Mouse (Mus musculus) testis, postnatal 10 days (tissue): ENCODE results near the gene Rnf126.

Experiments
- DNase-seq: peaks from one replicate; pipeline ENCODE4 v3.0.0; 2021; ENCODE audit warnings: low spot score

The Rnf126 gene

DNA sequence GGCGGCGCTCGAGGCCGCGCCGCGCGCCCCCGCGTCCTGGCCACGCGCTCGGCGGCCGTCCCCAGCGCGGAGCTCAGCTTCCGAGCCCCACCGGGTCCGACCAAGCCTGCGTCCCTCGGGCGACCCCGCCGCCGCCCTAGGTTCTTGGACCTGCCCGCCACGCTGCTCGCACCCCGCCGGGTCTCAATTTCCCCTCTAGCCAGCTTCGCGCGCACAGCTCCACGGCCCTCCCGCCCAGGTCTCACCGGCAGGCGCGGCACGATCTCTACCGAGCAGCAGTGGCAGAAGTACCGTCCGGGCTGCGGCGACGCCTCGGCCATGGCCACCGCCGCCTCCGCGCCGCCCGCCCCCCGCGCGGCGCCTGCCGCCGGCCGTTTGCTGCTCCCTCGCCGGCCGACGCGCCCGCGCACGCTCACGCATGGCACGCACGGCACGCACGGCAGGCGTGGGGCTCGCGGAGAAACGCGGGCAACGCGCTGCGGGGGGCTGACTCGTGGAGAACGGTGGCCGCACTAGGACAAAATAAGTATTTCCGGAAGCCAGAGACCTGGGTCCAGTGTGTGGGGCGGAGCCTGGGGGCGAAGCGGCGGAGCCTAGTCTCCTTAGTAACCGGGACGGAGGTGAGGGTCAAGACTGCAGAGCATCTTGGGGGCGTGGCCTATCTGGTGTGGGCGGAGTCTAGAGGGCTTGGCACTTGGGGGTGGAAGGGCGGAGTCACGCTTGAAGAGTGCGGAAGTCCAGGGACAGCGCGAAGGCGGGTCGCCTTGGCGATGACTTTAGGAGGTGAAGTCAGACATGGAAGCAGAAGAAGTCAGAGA is at the start of gene Rnf126:
Rnf126 (minus strand) TSS at position 445 of the 818 bp plus-strand sequence.
- peak; percentile 100 for DNase-seq

DNA sequence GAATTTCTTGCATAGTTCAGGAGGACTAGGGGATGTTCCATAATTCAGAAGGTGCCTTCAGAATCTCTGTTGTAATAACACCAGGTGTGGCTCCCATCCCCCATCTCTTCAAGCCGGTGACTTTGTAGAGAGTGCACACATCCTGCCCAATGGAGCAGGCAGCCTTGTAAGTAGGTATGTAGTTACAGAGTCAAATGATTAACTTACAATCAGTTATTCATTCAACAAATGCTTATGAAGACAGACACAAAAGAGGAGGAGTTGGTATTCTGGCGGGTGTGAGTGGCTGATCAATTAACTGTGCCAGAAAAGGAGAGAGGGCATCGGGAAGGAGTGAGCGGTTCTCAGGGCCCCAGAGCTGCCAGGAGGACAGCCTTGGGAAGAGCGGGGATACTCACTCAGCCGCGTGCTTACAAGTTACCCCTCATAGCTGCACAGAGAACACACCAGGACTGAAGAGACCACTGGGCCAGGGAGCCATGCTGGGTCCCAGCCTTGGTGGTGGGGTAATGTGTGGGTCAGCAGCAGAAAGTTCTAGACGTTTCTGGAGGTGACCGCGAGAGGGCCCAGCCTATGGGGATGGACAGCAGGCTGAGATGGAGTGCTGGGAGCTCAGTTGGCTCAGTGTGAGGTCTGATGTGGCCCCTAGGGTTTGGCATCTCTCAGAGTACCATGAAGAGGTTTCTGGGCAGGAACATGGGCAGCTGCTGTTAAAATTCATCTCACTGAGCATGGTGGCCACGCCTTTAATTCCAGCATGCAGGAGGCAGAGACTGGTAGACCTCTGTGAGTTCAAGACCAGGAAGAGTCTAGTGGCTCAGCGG is 49.1 kb upstream of the Rnf126 start:
- no peak for DNase-seq

DNA sequence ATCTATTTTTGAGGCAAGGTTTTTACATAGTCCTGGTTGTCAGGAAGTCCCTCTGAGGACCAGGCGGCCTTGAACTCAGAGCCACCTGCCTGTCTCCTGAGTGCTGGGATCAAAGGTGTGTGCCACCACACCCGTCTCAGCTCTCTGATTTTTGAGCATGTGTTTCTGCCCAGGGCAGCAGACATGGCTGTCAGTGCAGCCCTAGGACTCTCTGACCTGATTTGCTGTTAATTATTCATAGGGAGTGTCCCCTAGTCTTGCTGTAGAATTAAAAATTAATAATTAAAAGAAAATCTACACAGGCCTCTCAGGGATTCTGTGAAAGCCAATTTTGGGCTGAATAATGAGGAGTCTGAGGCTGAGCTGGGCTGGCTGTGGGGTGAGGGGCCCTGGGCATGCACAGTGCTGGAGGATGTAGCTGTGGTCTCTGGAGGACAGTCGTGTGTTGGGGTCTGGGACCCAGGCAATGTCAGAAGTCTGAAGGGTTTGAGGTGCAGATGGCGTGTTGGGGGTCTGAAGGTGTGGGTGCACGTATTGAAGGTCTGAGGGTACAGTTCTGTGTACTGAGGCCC is 47.6 kb upstream of the Rnf126 start:
- no peak for DNase-seq

DNA sequence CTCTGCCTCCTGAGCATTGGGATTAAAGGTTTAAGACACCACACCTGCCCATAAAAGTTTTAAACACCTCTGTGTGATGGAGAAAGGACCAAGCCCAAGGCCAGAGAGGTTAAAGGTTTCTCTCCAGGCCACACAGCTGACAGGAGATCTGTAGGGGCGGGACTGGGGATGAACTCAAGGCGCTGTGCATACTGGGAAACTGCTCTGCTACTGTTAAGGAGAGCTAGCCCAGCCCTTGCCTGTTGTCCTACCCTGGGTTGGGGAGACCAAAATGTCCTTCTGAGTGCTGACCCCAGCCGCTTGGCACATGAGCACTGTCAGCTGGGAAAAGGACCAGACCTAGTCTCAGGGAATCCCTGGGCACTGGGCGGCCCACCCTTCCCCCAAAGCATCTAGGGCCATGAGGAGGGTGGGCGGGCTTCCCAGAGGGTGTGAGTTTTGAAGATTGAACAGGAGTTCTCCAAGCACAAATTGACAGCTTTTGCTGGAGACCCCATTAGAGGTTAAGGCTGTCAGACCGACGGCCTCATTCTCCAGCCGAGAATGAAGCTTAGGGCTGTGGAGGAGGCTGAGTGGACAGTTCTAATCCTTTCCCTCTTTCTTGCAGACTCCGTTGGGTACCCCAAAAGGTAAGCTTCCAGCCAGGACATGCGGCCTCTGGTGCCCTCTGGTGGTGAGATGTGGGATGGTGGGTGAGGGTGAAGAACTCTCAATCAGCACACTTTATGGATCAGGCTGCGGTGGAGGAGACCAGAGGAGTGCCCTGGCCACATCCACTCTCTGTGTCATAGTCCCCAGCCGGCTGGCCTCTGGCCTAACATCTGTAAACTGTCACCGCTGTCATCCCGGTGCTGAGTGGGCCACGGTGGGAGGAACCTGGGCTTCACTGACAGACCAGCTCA is 45.2 kb upstream of the Rnf126 start:
- peak; percentile 93 for DNase-seq

DNA sequence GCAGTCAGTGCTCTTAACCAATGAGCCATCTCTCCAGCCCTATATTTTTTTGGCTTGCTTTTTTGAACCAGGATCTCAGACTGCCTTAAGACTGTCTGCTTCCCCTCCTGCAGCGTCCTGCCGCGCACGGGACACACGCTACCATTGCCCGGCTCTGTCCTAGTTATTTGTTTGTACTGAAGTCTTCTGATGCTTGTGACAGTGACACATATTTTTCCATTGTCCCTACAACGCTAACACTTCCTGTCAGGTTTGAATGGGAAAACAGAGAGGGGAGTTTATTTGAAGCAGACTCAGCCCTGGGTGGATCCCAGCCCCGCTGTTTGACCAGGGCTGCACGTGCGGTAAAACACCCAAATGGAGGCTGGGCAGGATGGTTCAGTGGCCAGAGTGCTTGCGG is 42.0 kb upstream of the Rnf126 start:
- DNase-seq: no peak

DNA sequence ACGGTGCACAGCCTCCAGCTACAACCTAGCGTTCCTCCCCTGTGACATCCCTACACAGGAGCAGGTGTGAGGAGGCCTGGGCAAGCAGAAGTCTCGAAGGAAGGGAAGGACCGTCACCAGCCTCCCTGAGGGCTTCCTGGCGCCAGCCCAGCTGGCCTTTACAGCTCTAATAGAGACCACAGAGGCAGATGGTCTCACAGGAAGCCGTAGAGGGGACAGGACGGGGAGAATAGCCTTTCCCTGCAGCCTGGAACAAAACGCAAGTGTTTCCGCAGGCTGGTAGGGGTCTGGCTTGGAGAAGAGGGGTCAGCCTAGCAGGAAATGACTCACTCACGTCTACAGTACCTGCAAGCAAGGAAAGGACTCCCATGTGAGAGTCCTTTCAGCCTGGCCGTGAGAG is 41.1 kb upstream of the Rnf126 start:
- DNase-seq: no peak

DNA sequence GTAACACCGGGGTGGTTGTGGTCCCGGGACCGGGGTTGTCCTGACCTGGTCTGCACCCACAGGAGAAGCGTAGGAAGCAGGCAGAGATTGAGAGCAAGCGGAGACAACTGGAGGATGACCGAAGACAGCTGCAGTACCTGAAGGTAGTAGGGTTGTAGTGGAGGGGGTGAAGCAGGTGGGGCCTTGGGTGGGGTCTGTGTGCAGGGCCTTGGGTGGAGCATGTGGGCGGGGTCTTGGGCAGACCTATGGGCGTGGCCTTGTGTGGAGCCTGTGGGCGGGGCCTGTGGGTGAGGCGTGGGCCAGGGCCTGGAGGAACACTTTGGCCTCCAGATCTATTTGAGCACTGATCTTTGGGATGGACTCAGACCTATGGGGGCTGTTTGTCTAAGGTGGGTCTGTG is 40.2 kb upstream of the Rnf126 start:
- no peak for DNase-seq

DNA sequence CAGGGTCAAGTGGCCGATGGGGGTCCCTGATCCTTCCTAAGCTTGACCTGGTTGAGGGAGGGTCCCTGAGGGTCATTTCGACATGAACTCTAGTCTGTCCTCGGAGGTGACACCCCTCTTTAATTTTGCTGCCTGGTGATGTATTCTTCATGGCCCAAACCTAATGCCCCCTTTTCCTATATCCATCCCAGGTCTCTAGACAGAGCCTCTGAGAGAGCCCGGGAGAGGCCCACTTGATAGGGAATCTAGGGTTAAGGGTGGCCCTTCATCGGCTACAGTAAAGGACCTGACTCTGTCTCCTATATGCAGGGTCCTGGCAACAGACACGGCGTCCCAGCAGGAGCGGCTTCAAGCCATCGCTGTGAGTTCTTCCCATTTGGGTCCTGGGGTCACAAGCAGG is 39.6 kb upstream of the Rnf126 start:
- no peak for DNase-seq

DNA sequence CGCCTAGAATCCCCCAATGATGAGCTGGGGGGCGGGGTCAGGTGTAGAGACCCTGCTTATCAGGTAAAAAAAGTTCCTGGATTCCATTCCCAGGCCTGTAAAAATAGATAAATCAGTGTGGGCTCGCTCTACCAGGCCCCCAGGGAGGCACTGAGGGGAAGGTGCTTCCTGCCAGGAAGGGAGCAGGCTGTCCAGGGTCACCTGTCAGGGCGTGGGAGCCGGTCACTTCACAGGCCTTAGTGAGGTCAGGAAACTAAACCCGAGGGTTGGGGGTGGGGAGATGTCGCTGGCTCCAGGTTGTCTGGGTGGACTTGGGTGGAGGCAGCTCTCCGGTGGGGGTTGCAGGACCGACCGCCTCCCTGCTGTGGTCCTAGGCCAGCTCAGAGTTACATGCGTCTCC is 38.9 kb upstream of the Rnf126 start:
- DNase-seq: no peak

DNA sequence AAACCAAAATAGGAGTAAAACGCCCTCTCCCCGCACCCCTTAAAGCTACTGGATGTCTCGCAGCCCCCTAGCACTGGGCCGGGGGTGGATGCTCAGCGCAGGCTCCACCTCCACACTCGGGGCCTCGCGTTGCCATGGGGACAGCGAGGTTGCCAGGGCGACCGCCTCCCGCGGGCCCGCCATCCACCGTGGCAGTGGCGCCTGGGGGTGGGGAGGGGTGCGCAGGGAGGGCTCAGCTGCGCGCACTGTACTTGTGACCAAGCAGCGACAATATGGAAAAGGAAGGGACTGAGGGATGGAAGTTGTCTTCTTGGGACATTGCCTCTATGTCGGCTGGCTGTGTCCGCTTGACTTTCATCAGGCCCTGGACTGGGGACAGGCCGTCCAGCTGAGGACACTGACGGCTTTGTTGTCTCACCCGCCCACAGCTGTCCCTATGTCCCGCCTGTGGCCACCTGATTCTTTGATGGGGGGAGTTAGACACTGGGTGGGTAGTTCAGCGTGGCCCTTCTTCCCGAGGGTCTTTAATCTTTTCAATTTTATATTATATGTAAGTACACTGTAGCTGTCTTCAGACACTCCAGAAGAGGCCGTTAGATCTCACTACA is 37.1 kb upstream of the Rnf126 start:
- DNase-seq: peak; percentile 79

DNA sequence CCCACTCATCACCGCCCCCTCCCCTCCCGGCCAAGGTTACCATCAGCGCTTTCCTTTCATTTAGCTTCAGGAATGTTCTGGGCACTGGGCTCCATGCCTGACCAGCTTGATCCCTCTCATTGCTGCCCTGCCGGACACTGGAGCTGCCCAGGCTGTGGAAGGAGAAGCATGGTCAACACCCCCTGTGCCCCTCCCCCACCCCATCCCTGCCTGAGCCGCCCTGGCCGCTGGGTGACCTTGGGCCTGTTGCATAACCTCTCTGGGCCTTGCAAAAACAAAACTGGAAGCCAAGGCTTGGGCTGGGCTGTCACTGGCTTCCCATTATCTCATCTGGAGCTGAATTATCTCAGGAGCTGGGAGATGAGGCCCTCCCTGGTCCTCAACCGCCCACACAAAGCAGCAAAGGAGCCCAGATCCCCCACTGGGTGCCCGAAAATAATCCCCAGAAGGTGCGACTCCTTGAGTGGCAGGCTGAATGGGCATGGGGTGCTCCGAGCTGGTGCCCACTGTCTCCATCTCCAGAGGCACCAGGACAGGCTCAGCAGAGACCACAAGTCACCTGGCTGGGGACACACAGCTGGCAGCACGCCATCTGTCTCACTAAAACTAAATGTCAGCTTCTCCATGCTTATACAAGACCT is 35.7 kb upstream of the Rnf126 start:
- DNase-seq: peak; percentile 74

DNA sequence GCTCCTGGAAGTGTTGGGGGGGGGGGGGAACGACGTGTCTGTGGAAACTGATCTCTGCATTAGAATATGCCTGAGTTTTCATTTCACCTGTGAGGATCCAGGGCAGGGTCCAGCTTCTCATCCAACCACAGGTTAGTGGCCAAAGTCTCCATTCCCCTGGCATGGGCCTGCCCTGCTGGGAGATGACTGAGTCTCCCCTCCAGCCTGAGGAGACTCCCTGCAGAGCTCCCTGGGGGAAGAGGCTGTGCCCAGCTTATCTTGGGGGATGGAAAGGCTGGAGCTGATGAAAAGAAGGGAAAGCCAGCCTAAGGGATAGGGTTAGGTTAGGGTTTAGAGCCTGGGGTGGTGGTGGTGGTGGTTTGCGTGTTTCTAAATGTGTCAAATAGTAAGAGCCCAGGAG is 35.1 kb upstream of the Rnf126 start:
- no peak for DNase-seq

DNA sequence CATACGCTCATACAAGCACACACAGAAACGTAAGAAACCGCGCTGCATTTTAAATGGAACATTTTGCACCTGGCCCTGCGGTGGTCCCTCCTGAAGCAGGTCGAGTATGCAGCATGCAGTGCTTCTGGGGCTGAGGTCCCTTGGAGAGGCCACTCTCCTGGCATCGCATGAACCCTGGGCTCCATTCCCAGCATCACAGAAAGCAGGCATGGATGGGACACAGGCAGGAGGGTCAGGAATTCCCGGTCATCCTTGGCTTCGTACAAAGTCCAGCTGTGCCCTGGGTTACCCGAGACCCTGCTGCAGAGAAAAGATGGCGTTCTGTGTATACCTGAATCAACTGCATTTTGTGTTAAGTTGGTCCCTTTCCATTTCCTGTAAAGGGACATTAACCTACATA is 33.8 kb upstream of the Rnf126 start:
- no peak for DNase-seq

DNA sequence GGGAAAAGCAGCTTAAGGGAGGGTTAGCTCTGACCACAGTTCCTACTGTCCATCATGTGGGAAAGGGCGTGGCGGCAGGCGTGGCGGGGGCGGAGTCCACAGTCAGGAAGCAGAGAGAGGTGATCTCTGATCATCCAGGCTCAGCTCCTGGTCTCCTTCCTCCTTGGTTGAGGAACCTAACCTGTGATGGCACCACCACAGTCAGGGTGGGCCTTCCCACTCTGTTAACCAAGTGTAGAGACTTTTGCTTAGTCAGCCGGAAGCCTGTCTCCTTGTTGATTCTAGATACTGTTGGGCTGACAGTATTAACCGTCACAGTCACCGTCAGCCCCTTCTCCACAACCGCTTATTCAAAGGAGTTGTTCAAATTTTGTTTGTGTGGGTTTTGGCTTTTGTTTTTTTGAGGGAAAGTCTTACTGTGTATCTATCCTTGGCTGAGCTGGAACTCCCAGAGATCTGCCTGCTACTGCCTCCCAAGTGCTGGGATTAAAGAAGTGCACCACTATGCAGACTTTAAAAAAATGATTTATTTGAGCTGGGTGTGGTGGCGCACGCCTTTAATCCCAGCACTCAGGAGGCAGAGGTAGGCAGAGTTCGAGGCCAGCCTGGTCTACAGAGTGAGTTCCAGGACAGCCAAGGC is 31.7 kb upstream of the Rnf126 start:
- DNase-seq: no peak

DNA sequence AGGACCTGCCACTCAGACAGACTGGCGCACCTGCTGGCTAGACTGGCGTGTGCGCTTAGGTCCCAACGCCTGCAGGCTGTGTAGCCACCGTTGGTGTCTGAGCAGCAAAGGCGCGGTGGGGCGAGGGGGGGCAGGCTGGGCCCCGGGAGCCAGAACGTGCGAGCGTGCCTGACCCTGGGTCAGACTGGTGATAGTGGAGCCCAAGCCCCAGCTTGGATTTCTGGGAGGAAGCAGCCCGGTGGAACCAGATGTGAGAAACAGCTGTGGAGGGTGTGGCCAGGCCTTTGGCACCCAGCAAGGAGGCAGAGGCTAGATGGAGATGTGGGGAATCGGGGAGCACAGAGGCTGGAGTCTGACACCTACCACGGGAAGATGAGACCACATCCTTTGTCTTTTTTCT is 30.6 kb upstream of the Rnf126 start:
- no peak for DNase-seq

DNA sequence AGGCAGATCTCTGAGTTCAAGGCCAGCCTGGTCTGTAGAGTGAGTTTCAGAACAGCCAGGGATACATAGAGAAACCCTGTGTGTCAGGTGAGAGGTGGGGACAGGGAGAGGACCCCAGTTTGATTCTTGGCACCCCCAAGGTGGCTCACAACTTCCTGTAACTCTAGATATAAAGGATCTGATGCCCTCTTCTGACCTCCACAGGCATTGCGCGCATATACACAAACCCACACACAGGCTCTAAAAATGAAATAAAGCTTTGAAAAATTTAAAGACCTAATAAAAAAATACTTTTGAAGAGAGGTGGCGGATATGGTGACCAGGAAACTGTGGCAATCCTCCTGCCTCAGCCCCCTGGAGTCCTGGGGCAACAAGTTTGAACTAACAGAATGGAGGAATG is 29.2 kb upstream of the Rnf126 start:
- no peak for DNase-seq

DNA sequence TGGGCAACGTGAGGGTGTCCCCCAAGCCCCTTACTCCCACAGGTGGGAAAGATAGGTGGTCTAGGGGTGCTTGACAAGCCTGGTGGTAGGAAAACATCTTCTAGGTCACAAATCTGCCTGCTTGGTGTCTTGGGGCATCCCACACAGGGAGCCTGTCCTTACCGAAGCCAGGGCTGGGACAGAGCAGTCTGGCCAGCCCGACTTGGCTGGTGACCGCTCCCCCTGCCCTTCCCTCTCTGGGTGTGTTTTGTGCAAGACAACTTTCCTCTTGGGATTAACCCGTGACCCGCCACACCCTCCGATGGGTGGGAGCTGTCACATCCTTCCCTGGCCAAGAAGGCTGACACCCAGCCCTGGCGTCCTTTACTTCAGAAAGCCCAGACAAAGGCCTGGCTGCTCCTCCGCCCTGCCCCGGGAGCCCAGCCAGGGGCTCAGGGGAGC is 27.8 kb upstream of the Rnf126 start:
- peak; percentile 72 for DNase-seq

DNA sequence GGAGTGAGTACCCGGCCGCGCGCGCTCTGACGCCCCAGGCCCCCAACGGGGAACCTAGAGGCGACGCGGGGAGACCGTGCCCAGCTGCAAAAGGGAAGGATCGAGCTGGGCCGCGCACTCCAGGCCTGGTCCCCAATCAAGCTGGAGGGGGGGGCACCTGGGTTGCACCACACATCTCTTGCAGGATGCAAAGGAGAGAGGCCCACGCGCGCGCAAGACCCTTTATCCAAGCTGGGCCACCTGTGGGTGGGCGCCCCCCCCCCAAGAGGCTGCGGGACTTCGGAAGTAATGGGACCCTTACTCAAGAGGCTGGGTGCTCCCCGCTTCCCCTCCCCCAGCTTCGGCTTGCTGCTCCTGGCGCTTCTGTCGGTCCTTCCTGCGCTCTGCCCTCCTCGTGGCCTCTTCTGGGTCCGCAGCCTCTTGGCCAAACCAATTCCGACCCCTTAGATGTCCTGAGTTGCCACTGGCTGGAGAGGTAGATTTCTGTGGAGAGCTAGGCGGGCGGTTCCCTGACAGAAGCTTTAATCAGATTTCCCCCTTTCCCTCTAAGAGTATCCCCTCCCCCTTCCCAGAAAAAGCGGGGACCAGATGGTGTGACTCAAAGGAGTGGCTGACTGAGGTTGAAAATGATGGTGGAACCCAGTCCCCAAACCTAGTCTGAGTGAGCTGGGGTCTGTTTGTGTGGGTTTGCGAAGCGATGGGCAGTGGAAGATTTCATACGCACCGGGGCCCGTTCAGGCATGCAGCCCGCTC is 27.2 kb upstream of the Rnf126 start:
- no peak for DNase-seq

DNA sequence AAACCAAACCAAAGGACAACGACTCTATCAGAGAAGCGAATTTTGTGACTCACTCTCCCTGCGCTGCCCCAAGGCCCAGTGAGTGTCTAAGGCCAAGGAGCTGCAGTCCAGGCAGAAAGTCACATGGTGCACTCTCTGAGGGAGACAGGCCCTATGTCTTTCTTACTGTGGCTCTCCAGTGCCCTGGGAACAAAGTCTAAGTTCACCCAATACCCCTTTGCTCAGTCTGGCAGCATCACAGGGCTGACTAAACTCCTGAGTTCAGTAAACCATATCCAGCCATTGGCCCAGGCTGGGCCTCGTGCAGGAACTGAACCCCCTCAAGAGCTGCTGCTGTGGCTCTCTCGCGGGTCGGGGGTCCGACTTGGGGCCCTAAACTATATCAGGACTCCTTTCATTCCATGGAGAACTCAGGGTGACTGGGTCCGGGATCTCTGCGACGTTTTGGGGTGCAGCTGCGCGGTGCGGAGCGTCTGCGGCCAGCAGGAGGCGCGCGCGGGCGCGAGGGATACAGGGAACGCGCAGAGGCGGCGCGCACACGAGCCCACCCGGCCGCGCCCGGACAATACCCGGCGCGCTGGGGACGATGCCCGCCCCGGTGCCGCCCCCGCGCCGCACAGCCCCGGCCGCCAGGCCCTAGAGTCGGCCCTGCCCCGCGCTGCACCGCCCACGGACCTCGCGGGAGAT is 26.4 kb upstream of the Rnf126 start, which contains the start of gene Palm:
Palm (plus strand) TSS at position 522 of the 687 bp plus-strand sequence.
- peak; percentile 91 for DNase-seq
